Mouse (Mus musculus): ENCODE results near the gene Adgrl2.

DNA sequence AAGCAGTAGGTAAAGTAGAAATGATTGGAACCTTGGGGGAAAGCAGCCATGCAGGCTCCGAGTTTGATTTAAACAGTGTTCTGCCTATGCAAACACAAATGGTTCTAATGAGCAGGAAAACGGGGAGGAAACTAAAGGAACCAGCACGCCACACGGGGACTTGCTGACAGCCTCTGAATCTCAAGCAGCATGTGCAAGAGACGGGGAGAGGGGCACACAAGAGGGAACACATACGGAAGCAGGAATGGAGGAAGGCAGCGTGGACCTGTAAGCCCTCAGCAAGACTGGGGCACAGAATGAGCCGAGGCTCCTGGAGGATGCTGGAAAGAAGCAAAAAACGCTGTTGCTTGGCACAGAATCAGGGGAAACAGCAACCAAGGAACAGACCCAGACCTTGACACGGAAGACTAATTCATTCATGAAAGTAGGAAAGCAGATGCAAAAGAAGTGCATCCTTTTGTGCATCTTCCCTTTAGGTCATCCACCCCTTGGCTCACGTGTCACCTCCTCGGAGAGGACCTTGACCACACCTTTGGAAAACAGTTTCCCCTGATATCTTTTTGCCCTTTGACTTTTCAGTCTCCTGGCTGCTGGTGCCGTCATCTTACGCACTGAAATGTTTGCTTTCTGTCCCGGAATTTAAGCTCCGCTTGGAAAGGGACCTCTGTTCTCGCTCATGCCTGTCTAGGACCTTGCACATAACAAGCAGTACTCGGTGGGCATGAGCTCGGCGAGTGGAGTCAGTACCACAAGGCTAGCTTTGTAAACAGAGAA lies 17.7 kb upstream of the Adgrl2 start:
- TF ChIP-seq CTCF (IDR thresholded peaks at IDR 0.05; ENCODE audit: extremely low read depth, insufficient read depth, low read length) = no peak
- no peak for TF ChIP-seq POLR2A (IDR thresholded peaks at IDR 0.05; ENCODE audit: extremely low read depth, insufficient read depth, low read length)

Measured in cortical plate, adult 2 months (tissue).